Mouse (Mus musculus) ES-Bruce4 (cell line): ENCODE data around the gene C1ql4. TPM values are rescaled to one million over a fixed set of nuclear protein-coding genes. Genes with fewer than 3 reads are reported as not detected.

Source experiments
- H3K27ac ChIP-seq: 2 replicates; pipeline ENCODE4 v1.5.1; 2012; ENCODE audit warnings: low read length, inconsistent platforms; ENCODE audit not compliant: insufficient read depth
- H3K27me3 ChIP-seq: 2 replicates; pipeline ENCODE4 v1.6.1; 2012; ENCODE audit warnings: mild to moderate bottlenecking, low read length, inconsistent platforms; ENCODE audit not compliant: control insufficient read depth, poor library complexity, insufficient read depth, severe bottlenecking
- H3K36me3 ChIP-seq: 2 replicates; pipeline ENCODE4 v1.6.1; 2012; ENCODE audit warnings: inconsistent platforms, mild to moderate bottlenecking, low read length, moderate library complexity; ENCODE audit not compliant: control insufficient read depth, poor library complexity, insufficient read depth, severe bottlenecking
- H3K4me1 ChIP-seq: one replicate; pipeline ENCODE4 v1.8.1; 2011; ENCODE audit warnings: low read length; ENCODE audit not compliant: control insufficient read depth, insufficient read depth
- H3K4me3 ChIP-seq: 2 replicates; pipeline ENCODE4 v1.5.1; 2011; ENCODE audit warnings: low read depth, mild to moderate bottlenecking, low read length
- H3K9ac ChIP-seq: 2 replicates; pipeline ENCODE4 v1.6.1; 2012; ENCODE audit warnings: low read depth, mild to moderate bottlenecking, inconsistent platforms; ENCODE audit not compliant: poor library complexity, severe bottlenecking
- H3K9me3 ChIP-seq: replicated peaks from 2 replicates; pipeline ENCODE4 v1.6.1; 2012; ENCODE audit warnings: mild to moderate bottlenecking, low read length, inconsistent platforms; ENCODE audit not compliant: control insufficient read depth, poor library complexity, insufficient read depth, severe bottlenecking
- CTCF ChIP-seq: IDR thresholded peaks from one replicate; pipeline ENCODE4 v1.8.1; 2011; ENCODE audit warnings: low read depth, low read length
- EP300 ChIP-seq: IDR thresholded peaks from 2 replicates; pipeline ENCODE4 v1.6.1; 2011; ENCODE audit warnings: low read depth, low read length; ENCODE audit not compliant: insufficient read depth
- POLR2A ChIP-seq: IDR thresholded peaks from one replicate; pipeline ENCODE4 v1.8.1; 2011; ENCODE audit warnings: low read length; ENCODE audit not compliant: insufficient read depth
- polyA plus RNA-seq: library from polyadenylated mRNA; stranded (reverse); fragments of >200 nt; gene quantifications from 2 replicates; pipeline ENCODE4 v1.2.4, GENCODE M21; 2011; ENCODE audit warnings: low read depth; ENCODE audit not compliant: missing spikeins, insufficient read depth, insufficient read length

C1ql4 gene
- polyA plus RNA-seq, 1 experiment: 0.96 TPM

DNA sequence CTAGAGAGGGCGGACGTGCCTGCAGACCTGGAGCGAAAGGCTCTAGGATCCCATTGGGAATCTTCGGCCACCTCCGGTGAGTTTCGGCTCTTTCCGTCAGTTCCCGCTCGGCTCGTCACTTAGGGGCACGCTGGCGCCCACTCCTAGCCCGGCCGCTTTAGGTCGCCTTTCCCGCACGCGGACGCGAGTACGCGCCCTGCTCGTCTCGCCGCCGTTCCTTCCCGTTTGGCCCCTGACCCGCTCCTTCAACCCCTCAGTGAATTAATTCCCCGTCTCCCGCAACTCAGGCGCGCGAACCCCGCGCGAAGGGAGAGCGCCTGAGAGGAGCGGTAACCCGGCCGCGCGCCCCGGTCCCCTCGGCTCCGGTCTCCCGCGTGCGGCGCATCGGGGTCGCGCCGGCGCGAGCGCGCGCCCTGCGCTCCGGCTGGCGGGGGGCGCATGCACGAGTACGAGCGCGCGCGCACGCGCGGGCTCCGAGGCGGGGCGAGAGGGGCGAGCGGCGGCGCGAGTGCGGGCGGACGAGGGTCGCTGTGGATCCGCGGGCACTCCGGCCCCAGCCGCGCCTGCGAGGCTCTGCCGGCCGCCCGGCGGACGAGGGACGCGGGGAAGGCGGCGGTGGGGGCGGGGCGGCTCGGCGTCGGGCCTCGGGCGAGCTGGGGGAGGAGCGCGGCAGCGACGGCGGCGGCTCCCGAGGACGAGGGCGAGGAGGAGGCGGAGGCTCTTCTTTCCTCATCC is 38.6 kb upstream of the C1ql4 start:
- H3K9ac ChIP-seq: peak overlapping the region; percentile 99
- H3K9me3 ChIP-seq: no peaks in the 10 kb centered on the region
- H3K4me1 ChIP-seq: peaks cover 7% of the 10 kb centered on the region
- H3K4me3 ChIP-seq: peak overlapping the region; percentile 97
- no peaks in the 10 kb centered on the region for H3K27me3 ChIP-seq
- H3K36me3 ChIP-seq: no peaks in the 10 kb centered on the region
- H3K27ac ChIP-seq: peak overlapping the region; percentile 87
- no peak for TF ChIP-seq POLR2A
- no peak for TF ChIP-seq EP300
- no peak for TF ChIP-seq CTCF

DNA sequence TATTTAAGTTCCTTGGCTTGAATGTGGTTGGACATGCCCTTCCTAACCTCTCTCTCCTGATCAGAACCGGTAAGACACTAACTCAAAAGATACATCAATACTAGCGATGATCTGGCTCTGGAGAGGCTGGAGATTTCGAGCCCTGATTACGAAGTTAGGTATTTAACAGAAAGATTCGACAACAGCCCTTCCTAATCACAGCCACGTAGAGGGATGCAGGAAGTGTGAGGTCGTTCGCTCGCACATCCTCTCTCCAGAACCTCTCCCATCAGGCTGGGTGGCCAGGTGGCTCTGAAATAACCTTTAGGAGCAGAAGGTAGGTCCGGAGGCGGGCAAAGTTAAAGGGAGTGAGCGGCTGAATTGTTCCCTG is 38.1 kb upstream of the C1ql4 start, which contains the start of gene Spats2:
Gene Spats2, plus strand, starts transcription at position 206 of the 370 bp plus-strand sequence.
- no peaks in the 10 kb centered on the region for H3K36me3 ChIP-seq
- peak within 1 kb of the TSS; percentile 97 for H3K4me3 ChIP-seq
- TF ChIP-seq CTCF (no peak), POLR2A (peak; percentile 5)
- peak within 1 kb of the TSS; percentile 99 for H3K9ac ChIP-seq
- peaks cover 7% of the 10 kb centered on the region for H3K4me1 ChIP-seq
- H3K27ac ChIP-seq: peak within 1 kb of the TSS; percentile 87
- H3K9me3 ChIP-seq: no peaks in the 10 kb centered on the region
- H3K27me3 ChIP-seq: no peaks in the 10 kb centered on the region

DNA sequence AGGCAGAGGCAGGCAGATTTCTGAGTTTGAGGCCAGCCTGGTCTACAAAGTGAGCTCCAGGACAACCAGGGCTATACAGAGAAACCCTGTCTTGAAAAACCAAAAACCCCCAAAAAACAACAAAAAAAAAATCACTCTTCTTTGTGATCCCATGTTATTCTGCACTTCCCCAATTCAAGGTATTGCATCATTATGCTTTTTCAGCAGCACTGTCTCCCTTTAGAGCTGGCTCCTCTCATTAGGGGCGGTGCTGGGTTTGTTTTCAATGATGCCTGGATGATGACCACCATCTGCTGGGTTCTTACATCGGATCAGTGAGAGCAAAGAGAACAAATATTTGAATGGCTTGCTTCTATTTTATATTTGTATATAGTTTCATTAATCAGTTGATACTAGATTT is 35.0 kb upstream of the C1ql4 start:
- Histone ChIP-seq H3K4me1 (peaks cover 5% of the 10 kb centered on the region), H3K36me3 (no peaks in the 10 kb centered on the region), H3K4me3 (no peak overlapping the region), H3K27ac (no peak overlapping the region), H3K27me3 (no peaks in the 10 kb centered on the region), H3K9me3 (no peaks in the 10 kb centered on the region), H3K9ac (no peak overlapping the region)
- no peak for TF ChIP-seq CTCF
- TF ChIP-seq POLR2A: no peak
- no peak for TF ChIP-seq EP300

DNA sequence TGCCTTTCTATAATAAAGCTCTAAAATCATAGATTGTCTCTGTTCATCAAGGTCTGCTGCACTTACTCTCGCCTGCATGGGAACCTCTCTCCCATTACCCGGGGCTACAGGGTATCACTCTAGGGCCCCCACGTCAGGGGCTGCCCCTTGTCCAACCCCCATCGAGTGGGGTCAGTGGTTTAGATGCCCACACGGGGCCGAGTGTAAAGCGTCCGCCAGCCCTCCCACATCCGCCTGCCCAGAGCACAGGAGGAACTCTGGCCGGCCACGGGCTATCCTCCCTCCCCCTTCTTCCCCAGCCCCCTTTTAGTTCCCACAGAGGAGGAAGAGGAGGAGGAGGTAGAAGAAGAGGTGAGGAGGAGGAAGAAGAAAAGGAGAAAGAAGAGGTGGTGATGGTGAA is 33.2 kb upstream of the C1ql4 start:
- Histone ChIP-seq H3K4me3 (no peak overlapping the region), H3K27ac (no peak overlapping the region), H3K27me3 (no peaks in the 10 kb centered on the region), H3K9ac (no peak overlapping the region), H3K36me3 (no peaks in the 10 kb centered on the region), H3K9me3 (no peaks in the 10 kb centered on the region), H3K4me1 (peaks cover 5% of the 10 kb centered on the region)
- TF ChIP-seq CTCF: no peak
- no peak for TF ChIP-seq EP300
- TF ChIP-seq POLR2A: no peak

DNA sequence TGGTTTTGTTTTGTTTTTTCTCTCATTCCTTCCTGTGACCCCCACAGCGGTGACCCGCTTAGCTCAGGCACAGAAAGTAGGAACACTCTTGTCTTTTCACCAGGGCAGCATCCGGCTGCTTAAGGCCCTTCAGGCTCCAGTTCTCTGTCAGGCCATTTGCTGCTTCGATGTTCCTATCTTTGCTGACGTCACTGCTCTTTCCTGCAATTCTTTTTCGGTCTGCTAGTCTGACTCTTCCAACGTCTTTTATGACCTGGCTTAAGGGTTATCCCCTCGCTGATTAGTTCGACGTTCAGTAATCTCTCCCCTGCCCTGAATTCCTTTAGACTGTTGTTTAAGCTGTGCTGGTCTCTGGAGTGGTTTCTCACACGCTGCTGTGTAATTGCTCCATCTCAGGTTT is 28.9 kb upstream of the C1ql4 start:
- no peak overlapping the region for H3K27ac ChIP-seq

DNA sequence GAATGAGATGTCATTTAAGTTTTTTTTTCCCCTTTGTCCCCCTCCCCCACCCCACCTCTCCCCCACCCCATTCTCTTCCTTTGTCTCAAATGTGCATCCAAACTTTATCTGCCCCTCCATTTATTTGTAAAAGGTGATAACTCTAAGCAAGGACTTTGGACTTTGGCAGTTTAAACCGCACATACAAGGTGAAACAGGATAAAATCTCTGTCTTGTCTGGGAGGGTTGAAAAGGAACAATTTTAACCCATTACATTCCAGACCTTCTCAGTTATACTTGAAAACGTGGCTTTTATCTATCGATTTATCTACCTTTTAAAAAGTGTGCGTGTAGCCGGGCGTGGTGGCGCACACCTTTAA is 27.4 kb upstream of the C1ql4 start:
- TF ChIP-seq CTCF (no peak), POLR2A (no peak)
- no peaks in the 10 kb centered on the region for H3K36me3 ChIP-seq

More for the DNA sequence above, 28.9 kb upstream of the C1ql4 start:
- H3K4me3 ChIP-seq: no peak overlapping the region
- no peaks in the 10 kb centered on the region for H3K36me3 ChIP-seq
- peaks cover 2% of the 10 kb centered on the region for H3K4me1 ChIP-seq
- no peaks in the 10 kb centered on the region for H3K9me3 ChIP-seq
- no peaks in the 10 kb centered on the region for H3K27me3 ChIP-seq
- TF ChIP-seq POLR2A: no peak
- TF ChIP-seq EP300: no peak
- no peak for TF ChIP-seq CTCF
- H3K9ac ChIP-seq: no peak overlapping the region

More for the DNA sequence above, 27.4 kb upstream of the C1ql4 start:
- peak overlapping the region; percentile 84 for H3K27ac ChIP-seq
- H3K4me3 ChIP-seq: no peak overlapping the region
- peaks cover 5% of the 10 kb centered on the region for H3K4me1 ChIP-seq
- peak overlapping the region; percentile 67 for H3K9ac ChIP-seq
- no peaks in the 10 kb centered on the region for H3K27me3 ChIP-seq
- H3K9me3 ChIP-seq: no peaks in the 10 kb centered on the region
